In the genomic region with DNA sequence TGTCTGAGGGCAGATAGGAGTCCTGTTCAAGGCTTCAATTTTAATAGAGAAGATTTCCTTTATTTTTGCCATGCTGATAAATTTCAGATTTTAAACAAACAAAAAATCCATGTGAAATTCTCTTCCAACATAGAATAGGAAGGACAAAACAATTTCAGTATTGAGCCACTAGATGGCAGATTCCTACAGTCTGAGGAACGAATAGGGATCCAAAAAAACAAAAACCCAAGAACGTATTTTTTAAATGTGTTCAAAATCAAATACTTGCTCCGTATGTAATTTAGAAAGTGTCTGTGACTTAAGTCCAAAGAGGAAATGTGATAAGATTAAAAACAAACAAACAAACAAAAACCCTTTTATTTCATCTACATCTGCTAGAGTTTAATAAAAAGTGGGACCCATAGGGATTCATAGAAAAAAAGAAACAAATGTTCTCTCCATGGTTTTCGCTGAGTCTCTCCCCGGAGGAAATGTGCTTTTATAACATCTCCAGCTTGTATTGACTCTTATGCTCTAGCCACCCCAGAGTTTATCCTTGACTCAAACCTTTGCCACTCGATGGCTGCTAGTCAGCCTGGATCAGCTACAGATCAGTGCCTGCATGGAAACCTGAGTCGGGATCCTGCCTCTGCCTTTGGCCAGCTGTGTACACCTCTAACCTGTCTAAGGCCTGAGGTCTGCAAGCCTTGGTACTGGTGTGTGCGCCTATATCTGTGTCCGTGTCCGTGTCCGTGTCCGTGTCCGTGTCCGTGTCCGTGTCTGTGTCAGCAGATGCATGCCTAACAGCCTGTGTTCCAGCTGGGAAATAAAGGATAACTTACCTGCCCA, we compare ENCODE assay signal across 1 mouse cellular context.
A peak's percentile ranks its signal among the peaks of the same experiment; 100 is the strongest.
TF ChIP-seq lines count a peak whose summit lies in the region.

No protein-coding gene starts in this region.

TF ChIP-seq in CH12.LX, 34 proteins besides CTCF, POLR2A, EP300 and RAD21 (continued from another document):
- TF ChIP-seq TCF12 (IDR thresholded peaks at IDR 0.05; ENCODE audit: low read depth, low read length) (no peak), MAX (IDR thresholded peaks at IDR 0.05; ENCODE audit: low read length) (0 out of 2 replicates have a peak, but pooled peaks have one; percentile 24), MAZ (IDR thresholded peaks at IDR 0.05; ENCODE audit: low read depth, low read length) (0 out of 2 replicates have a peak, but pooled peaks have one; percentile 59), E2F4 (IDR thresholded peaks at IDR 0.05; ENCODE audit: insufficient replicate concordance, low read depth, low read length) (no peak)
TF ChIP-seq in CH12.LX: peak in this region for 14.
